Mouse (Mus musculus) MEL-GATA-1-ER (cell line): Measurements from ENCODE around the gene Fras1.
A peak's percentile ranks its signal among the peaks of the same experiment; 100 is the strongest.

Experiments
- DNase-seq: peaks from one replicate; pipeline ENCODE4 v3.0.0-alpha.2; 2012; ENCODE audit warnings: low read depth; ENCODE audit errors: extremely low read depth

Gene Fras1

GRCm38 (mm10) chr5:96479003-96479402, 105.2 kb downstream of the Fras1 start:
- DNase-seq: no peak

- DNase-seq: no peak
These were observed 107.4 kb downstream of the Fras1 start for GRCm38 (mm10) chr5:96481159-96481558.

- DNase-seq: no peak
These were observed 108.3 kb downstream of the Fras1 start for GRCm38 (mm10) chr5:96482054-96482453.

- no peak for DNase-seq
These were observed 118.7 kb downstream of the Fras1 start for GRCm38 (mm10) chr5:96492497-96492896.

GRCm38 (mm10) chr5:96494502-96495292, 120.9 kb downstream of the Fras1 start:
- no peak for DNase-seq

GRCm38 (mm10) chr5:96498083-96498482, 124.3 kb downstream of the Fras1 start:
- DNase-seq: no peak

GRCm38 (mm10) chr5:96501783-96502182, 128.0 kb downstream of the Fras1 start:
- DNase-seq: no peak

- no peak for DNase-seq
These were observed 128.6 kb downstream of the Fras1 start for GRCm38 (mm10) chr5:96502400-96502799.

- DNase-seq: no peak
These were observed 137.2 kb downstream of the Fras1 start for GRCm38 (mm10) chr5:96511005-96511404.

- DNase-seq: peak; percentile 51
These were observed 139.6 kb downstream of the Fras1 start for GRCm38 (mm10) chr5:96513327-96513726.

- no peak for DNase-seq
These were observed 142.1 kb downstream of the Fras1 start for GRCm38 (mm10) chr5:96515860-96516311.

- DNase-seq: no peak
These were observed 142.6 kb downstream of the Fras1 start for GRCm38 (mm10) chr5:96516329-96516728.

- DNase-seq: no peak
These were observed 147.8 kb downstream of the Fras1 start for GRCm38 (mm10) chr5:96521541-96521940.

GRCm38 (mm10) chr5:96522909-96523409, 149.2 kb downstream of the Fras1 start:
- no peak for DNase-seq

GRCm38 (mm10) chr5:96528296-96528695, 154.5 kb downstream of the Fras1 start:
- DNase-seq: no peak

- DNase-seq: no peak
These were observed 156.8 kb downstream of the Fras1 start for GRCm38 (mm10) chr5:96530516-96530915.

- DNase-seq: peak; percentile 83
These were observed 158.2 kb downstream of the Fras1 start for GRCm38 (mm10) chr5:96531962-96532361.

- DNase-seq: no peak
These were observed 162.8 kb downstream of the Fras1 start for GRCm38 (mm10) chr5:96536527-96536926.

GRCm38 (mm10) chr5:96536937-96537336, 163.2 kb downstream of the Fras1 start:
- no peak for DNase-seq

GRCm38 (mm10) chr5:96544112-96544511, 170.4 kb downstream of the Fras1 start:
- no peak for DNase-seq

- no peak for DNase-seq
These were observed 172.2 kb downstream of the Fras1 start for GRCm38 (mm10) chr5:96545994-96546393.

- no peak for DNase-seq
These were observed 181.4 kb downstream of the Fras1 start for GRCm38 (mm10) chr5:96554940-96555679.
